Comparison of ENCODE assay signal across 14 mouse cellular contexts in genomic region chr8:46512538-46512937, GRCm38 (mm10). TPM values are rescaled to one million over a fixed set of nuclear protein-coding genes. Genes with fewer than 3 reads are reported as not detected.
DNase-seq lines count a peak whose midpoint lies in the region; ATAC-seq and TF ChIP-seq lines count a peak whose summit lies in the region.
"Had no signal": no experiment of that assay in that cellular context is flagged by ENCODE, and none has a peak within 500 bp of the region (broad histone marks: within the 10 kb centered on the region; RNA-seq: fewer than 3 reads in every experiment).

No protein-coding gene starts in this region.

- WGBS in intestine, embryonic 15.5 days = 52% methylated on average over 8 of the region's 8 CpGs
- WGBS in intestine, postnatal 0 days = 53% methylated on average over 8 of the region's 8 CpGs
- 41% methylated on average over 8 of the region's 8 CpGs for WGBS in liver, embryonic 16.5 days (ENCODE audit: insufficient replicate concordance)
- WGBS in forebrain, embryonic 15.5 days = 71% methylated on average over 8 of the region's 8 CpGs
- 88% methylated on average over 8 of the region's 8 CpGs for WGBS in forebrain, embryonic 10.5 days

- H3K4me2 ChIP-seq in intestine, embryonic 15.5 days (replicated peaks) = no peak overlapping the region
- H3K4me2 ChIP-seq in intestine, postnatal 0 days (replicated peaks; ENCODE audit: low read depth) = no peak overlapping the region
- no peak overlapping the region for H3K4me2 ChIP-seq in liver, embryonic 16.5 days (ENCODE audit: low read depth, low read length)
- no peak overlapping the region for H3K4me2 ChIP-seq in forebrain, embryonic 15.5 days (replicated peaks)

- H3K9me3 ChIP-seq in intestine, embryonic 15.5 days = no peaks in the 10 kb centered on the region
- no peaks in the 10 kb centered on the region for H3K9me3 ChIP-seq in intestine, postnatal 0 days (ENCODE audit: control insufficient read depth)
- H3K9me3 ChIP-seq in liver, embryonic 16.5 days (replicated peaks; ENCODE audit: control insufficient read depth, low read length) = no peaks in the 10 kb centered on the region
- no peaks in the 10 kb centered on the region for H3K9me3 ChIP-seq in forebrain, embryonic 15.5 days
- no peaks in the 10 kb centered on the region for H3K9me3 ChIP-seq in forebrain, embryonic 10.5 days
- H3K9me3 ChIP-seq: G1E had no signal

- H3K27me3 ChIP-seq in intestine, embryonic 15.5 days (replicated peaks) = no peaks in the 10 kb centered on the region
- H3K27me3 ChIP-seq in intestine, postnatal 0 days (replicated peaks; ENCODE audit: control insufficient read depth, insufficient read depth, low read length) = no peaks in the 10 kb centered on the region
- no peaks in the 10 kb centered on the region for H3K27me3 ChIP-seq in C2C12 (ENCODE audit: control insufficient read depth, insufficient read depth, insufficient read length)
- no peaks in the 10 kb centered on the region for H3K27me3 ChIP-seq in liver, embryonic 16.5 days (ENCODE audit: control insufficient read depth, insufficient read depth, low read depth, low read length)
- no peaks in the 10 kb centered on the region for H3K27me3 ChIP-seq in forebrain, embryonic 15.5 days
- H3K27me3 ChIP-seq in forebrain, embryonic 10.5 days (ENCODE audit: poor library complexity, severe bottlenecking) = no peaks in the 10 kb centered on the region

- H3K4me1 ChIP-seq in intestine, embryonic 15.5 days (replicated peaks) = no peaks in the 10 kb centered on the region
- H3K4me1 ChIP-seq in intestine, postnatal 0 days (replicated peaks; ENCODE audit: control insufficient read depth, insufficient read depth, low read length) = no peaks in the 10 kb centered on the region
- peaks cover 7% of the 10 kb centered on the region for H3K4me1 ChIP-seq in liver, embryonic 16.5 days (ENCODE audit: control insufficient read depth, low read depth, low read length)
- H3K4me1 ChIP-seq in forebrain, embryonic 15.5 days = no peaks in the 10 kb centered on the region
- H3K4me1 ChIP-seq in forebrain, embryonic 10.5 days = no peaks in the 10 kb centered on the region

- no peak for DNase-seq in cerebellum, adult 9-10 months
- no peak for DNase-seq in forebrain, embryonic 10.5 days (ENCODE audit: extremely low spot score, low spot score)
- DNase-seq: adrenal gland, adult 2 months; cerebellum, adult 11 months; heart, postnatal 36 days; layer of hippocampus, adult 9-11 months; right cerebral cortex, postnatal 14 days had no signal

- ATAC-seq in intestine, embryonic 15.5 days = 0 out of 2 replicates have a peak, but pooled peaks have one; percentile 47
- ATAC-seq in intestine, postnatal 0 days = no peak
- ATAC-seq in activated CD4-positive, CD25-positive, alpha-beta regulatory T cell, adult 4 months = peak; percentile 64
- ATAC-seq in liver, embryonic 16.5 days (ENCODE audit: low read depth) = peak; percentile 42
- no peak for ATAC-seq in forebrain, embryonic 15.5 days (replicated peaks)

- 0 out of 2 replicates have a peak, but pooled peaks cover 3% of the 10 kb centered on the region for H3K36me3 ChIP-seq in intestine, embryonic 15.5 days
- H3K36me3 ChIP-seq in intestine, postnatal 0 days (ENCODE audit: control insufficient read depth, insufficient read depth) = peaks cover 73% of the 10 kb centered on the region
- no peaks in the 10 kb centered on the region for H3K36me3 ChIP-seq in C2C12 (ENCODE audit: control insufficient read depth, insufficient read depth)
- H3K36me3 ChIP-seq in liver, embryonic 16.5 days (ENCODE audit: control insufficient read depth, insufficient read depth) = peaks cover 29% of the 10 kb centered on the region
- H3K36me3 ChIP-seq in forebrain, embryonic 15.5 days = no peaks in the 10 kb centered on the region
- no peaks in the 10 kb centered on the region for H3K36me3 ChIP-seq in forebrain, embryonic 10.5 days (replicated peaks)

- H3K79me3 ChIP-seq in C2C12 (ENCODE audit: low read depth) = no peaks in the 10 kb centered on the region

- H3K27ac ChIP-seq in intestine, embryonic 15.5 days = no peak overlapping the region
- H3K27ac ChIP-seq in intestine, postnatal 0 days (ENCODE audit: low read depth, low read length) = no peak overlapping the region
- H3K27ac ChIP-seq in liver, embryonic 16.5 days (ENCODE audit: low read length) = peak overlapping the region; percentile 48; the same call in 1 of the 2 replicates
- H3K27ac ChIP-seq in forebrain, embryonic 15.5 days (replicated peaks) = no peak overlapping the region
- H3K27ac ChIP-seq in forebrain, embryonic 10.5 days = no peak overlapping the region

- no peak for TF ChIP-seq CTCF in intestine, postnatal 0 days (IDR thresholded peaks at IDR 0.05; ENCODE audit: low read depth)
- no peak for TF ChIP-seq CTCF in C2C12 (IDR thresholded peaks at IDR 0.05; ENCODE audit: control insufficient read depth, insufficient read depth, insufficient read length)

- H3ac ChIP-seq in C2C12 (ENCODE audit: control insufficient read depth, insufficient read length, low read depth) = no peak overlapping the region

- H3K9ac ChIP-seq in intestine, embryonic 15.5 days = no peak overlapping the region
- no peak overlapping the region for H3K9ac ChIP-seq in intestine, postnatal 0 days (ENCODE audit: low read depth, low read length)
- H3K9ac ChIP-seq in liver, embryonic 16.5 days (ENCODE audit: low read depth, low read length) = no peak overlapping the region; the same call in 1 of the 2 replicates
- no peak overlapping the region for H3K9ac ChIP-seq in forebrain, embryonic 15.5 days (replicated peaks)

- H3K4me3 ChIP-seq in intestine, embryonic 15.5 days (replicated peaks) = no peak overlapping the region
- H3K4me3 ChIP-seq in intestine, postnatal 0 days (ENCODE audit: low read depth, low read length) = no peak overlapping the region
- no peak overlapping the region for H3K4me3 ChIP-seq in C2C12 (ENCODE audit: insufficient read depth, poor library complexity, severe bottlenecking)
- H3K4me3 ChIP-seq in liver, embryonic 16.5 days (ENCODE audit: low read depth, low read length) = no peak overlapping the region
- no peak overlapping the region for H3K4me3 ChIP-seq in forebrain, embryonic 15.5 days
- no peak overlapping the region for H3K4me3 ChIP-seq in forebrain, embryonic 10.5 days

- no peaks in the 10 kb centered on the region for H3K79me2 ChIP-seq in C2C12 (ENCODE audit: control insufficient read depth, insufficient read depth)

TF ChIP-seq in C2C12, 6 proteins besides CTCF, POLR2A, EP300 and RAD21:
- TF ChIP-seq MYOG (IDR thresholded peaks at IDR 0.05; ENCODE audit: control insufficient read depth, extremely low read depth, insufficient read length) (no peak), MYOD1 (IDR thresholded peaks at IDR 0.05; ENCODE audit: control insufficient read depth, insufficient read length, low read depth) (peak; percentile 93)

RNA-seq across cellular contexts. Expression of gene Cenpu, which starts 39.3 kb away (rescaled TPM):
- polyA plus RNA-seq in intestine, embryonic 15.5 days (2015; fragmentation: Nextera tagmentation; extraction: Ambion mirVana) = 10.8 and 13.9 TPM in 2 replicates
- 7.6 and 8.9 TPM in 2 replicates for polyA plus RNA-seq in intestine, postnatal 0 days (2015; fragmentation: Nextera tagmentation; extraction: Ambion mirVana)
- polyA plus RNA-seq in C2C12 (2012; fragmentation: generic; extraction: Trizol) = 9.9 TPM
- 10 to 100 TPM; 11.2 to 12.4 TPM for polyA plus RNA-seq in activated CD4-positive, CD25-positive, alpha-beta regulatory T cell, adult 4 months (2017; shearing (Covaris generic))
- polyA plus RNA-seq in liver, embryonic 16.5 days (2015; fragmentation: Nextera tagmentation; extraction: Ambion mirVana) = 12.3 and 14.1 TPM in 2 replicates
- polyA plus RNA-seq in forebrain, embryonic 15.5 days (2015; fragmentation: Nextera tagmentation; extraction: Ambion mirVana) = 8.9 and 10.6 TPM in 2 replicates
- 34.2 and 34.9 TPM in 2 replicates for polyA plus RNA-seq in forebrain, embryonic 10.5 days (2016; fragmentation: Nextera tagmentation; extraction: Ambion mirVana)

RNA-seq across cellular contexts. Expression of gene Acsl1, which starts 41.7 kb away (rescaled TPM):
- 40.1 and 40.3 TPM in 2 replicates for polyA plus RNA-seq in intestine, embryonic 15.5 days (2015; fragmentation: Nextera tagmentation; extraction: Ambion mirVana)
- polyA plus RNA-seq in intestine, postnatal 0 days (2015; fragmentation: Nextera tagmentation; extraction: Ambion mirVana) = 54.0 and 59.1 TPM in 2 replicates
- 1.6 TPM for polyA plus RNA-seq in C2C12 (2012; fragmentation: generic; extraction: Trizol)
- polyA plus RNA-seq in activated CD4-positive, CD25-positive, alpha-beta regulatory T cell, adult 4 months (2017; shearing (Covaris generic)) = 1 to 10 TPM; 8.1 to 9.7 TPM
- 139 and 168 TPM in 2 replicates for polyA plus RNA-seq in liver, embryonic 16.5 days (2015; fragmentation: Nextera tagmentation; extraction: Ambion mirVana)
- 8.6 and 9.4 TPM in 2 replicates for polyA plus RNA-seq in forebrain, embryonic 15.5 days (2015; fragmentation: Nextera tagmentation; extraction: Ambion mirVana)
- polyA plus RNA-seq in forebrain, embryonic 10.5 days (2016; fragmentation: Nextera tagmentation; extraction: Ambion mirVana) = 6.5 and 6.9 TPM in 2 replicates

Comparison
In these comparisons a context has a peak if more than half of its experiments do, and no peak if none do; other contexts are left out.
1. ATAC-seq: peak in intestine, embryonic 15.5 days (single experiment), activated CD4-positive, CD25-positive, alpha-beta regulatory T cell, adult 4 months (single experiment) and liver, embryonic 16.5 days (single experiment); none in intestine, postnatal 0 days (single experiment) and forebrain, embryonic 15.5 days (single experiment).